Mouse (Mus musculus) myocyte (in vitro differentiated cells): Measurements from ENCODE around the gene Pdgfra.

Experiments
- MAX ChIP-seq: IDR thresholded peaks from one replicate; pipeline ENCODE4 v1.6.1; 2011; ENCODE audit warnings: low read depth, mild to moderate bottlenecking, control low read depth
- MYOG ChIP-seq, 3 experiments: IDR thresholded peaks; one replicate each; pipeline ENCODE4 v1.6.1; 2011; ENCODE audit warnings: control low read depth in 2 of 3, low read depth in 2 of 3, mild to moderate bottlenecking in 2 of 3; ENCODE audit not compliant: insufficient read length in 2 of 3, control insufficient read depth in 1 of 3, insufficient read depth in 1 of 3
- POLR2A ChIP-seq: IDR thresholded peaks from one replicate; pipeline ENCODE4 v1.6.1; 2011; ENCODE audit warnings: low read depth, mild to moderate bottlenecking, control low read depth, moderate library complexity; ENCODE audit not compliant: insufficient read length
- TCF12 ChIP-seq: IDR thresholded peaks from one replicate; pipeline ENCODE4 v1.6.1; 2011; ENCODE audit warnings: mild to moderate bottlenecking, control low read depth; ENCODE audit not compliant: poor library complexity, insufficient read depth, severe bottlenecking
- USF1 ChIP-seq: IDR thresholded peaks from one replicate; pipeline ENCODE4 v1.6.1; 2011; ENCODE audit warnings: low read depth, mild to moderate bottlenecking, control low read depth, moderate library complexity

DNA sequence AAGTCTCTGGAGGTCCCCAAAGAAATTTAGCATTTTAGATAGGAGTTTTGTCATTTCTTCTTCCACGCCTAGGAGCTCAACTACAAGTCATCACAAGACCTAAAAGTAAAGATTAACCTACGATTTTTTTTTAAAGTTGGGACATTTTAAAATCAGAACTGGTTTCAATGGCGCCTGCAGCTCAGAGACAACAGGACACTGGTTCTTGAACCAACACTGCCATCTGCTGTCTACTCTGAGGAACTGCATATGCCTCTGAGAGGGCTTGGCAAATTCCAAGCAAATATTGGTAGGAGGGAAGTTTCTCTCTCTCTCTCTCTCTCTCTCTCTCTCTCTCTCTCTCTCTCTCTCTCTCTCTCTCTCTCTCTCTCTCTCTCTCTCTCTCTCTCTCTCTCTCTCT is 4.9 kb downstream of the Pdgfra start:
- TF ChIP-seq MAX (no peak), MYOG (IDR thresholded peaks at IDR 0.05; ENCODE audit: control insufficient read depth in 1 of 3, insufficient read depth in 1 of 3, insufficient read length in 2 of 3, low read depth in 2 of 3) (no peak), USF1 (no peak), POLR2A (no peak), TCF12 (no peak)
